Mouse (Mus musculus): ENCODE results near the gene Nln.

DNA sequence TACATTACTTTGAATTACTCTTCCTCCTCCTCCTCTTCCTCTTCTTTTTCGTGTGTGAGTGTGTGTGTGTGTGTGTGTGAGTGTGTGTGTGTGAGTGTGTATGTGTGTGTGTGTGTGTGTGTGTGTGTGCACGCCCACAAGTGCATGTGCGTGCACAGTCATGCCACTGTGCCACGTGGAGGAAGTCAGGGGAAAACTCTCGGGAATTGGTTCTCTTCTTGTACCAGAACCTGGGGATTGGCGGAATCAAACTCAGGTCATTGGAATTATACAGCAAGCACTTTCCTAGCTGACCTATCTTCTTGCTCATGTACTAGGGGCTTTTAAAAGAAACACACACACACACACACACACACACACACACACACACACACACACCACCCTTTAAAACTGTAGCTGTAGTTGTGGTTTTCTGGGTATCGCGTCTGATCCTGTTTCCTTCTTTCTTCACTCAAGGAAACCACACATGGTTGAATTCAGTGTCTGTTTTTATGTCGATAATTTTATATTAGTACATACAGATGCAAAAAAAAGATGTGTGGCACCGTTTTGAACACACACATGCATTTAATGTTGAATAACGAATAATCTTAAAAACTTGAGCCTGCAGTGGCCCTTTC is 97.1 kb downstream of the Nln start:
- TF ChIP-seq POLR2A (IDR thresholded peaks at IDR 0.05; ENCODE audit: extremely low read depth, insufficient read depth, low read length) (no peak), CTCF (IDR thresholded peaks at IDR 0.05; ENCODE audit: low read depth, low read length) (no peak)

Data from liver, adult 2 months (tissue).